Mouse (Mus musculus): ENCODE measurements around the gene Cyp46a1.

The Cyp46a1 gene

GRCm38 (mm10) chr12:108370596-108371428, 36.6 kb downstream of the Cyp46a1 start, which contains the start of gene Eml1:
TSS of gene Eml1 (plus strand) at chr12:108370957.
- CTCF ChIA-PET: interaction anchor here in 2 of 4 experiments (0.6 to 1.5 kb wide), 4 partner anchors 15 to 117 kb away, joined by 3 to 5 read pairs (median 3); no protein-coding TSS in a partner anchor
- POLR2A ChIA-PET: interaction anchor here in 3 of 4 experiments (0.5 to 1.1 kb wide), 3 partner anchors 53 to 165 kb away, joined by 3 to 4 read pairs (median 3); no protein-coding TSS in a partner anchor

GRCm38 (mm10) chr12:108371429-108371765, 37.2 kb downstream of the Cyp46a1 start:
- CTCF ChIA-PET: interaction anchor here in 3 of 4 experiments (0.5 to 0.8 kb wide), 4 partner anchors 15 to 158 kb away, joined by 3 read pairs; no protein-coding TSS in a partner anchor

GRCm38 (mm10) chr12:108372241-108372640, 38.1 kb downstream of the Cyp46a1 start:
- POLR2A ChIA-PET: interaction anchor here in 1 of 4 experiments (0.6 kb wide), 1 partner anchor 1623 kb away, joined by 7 read pairs; no protein-coding TSS in a partner anchor
- CTCF ChIA-PET: interaction anchor here (0.6 to 1.2 kb wide), 4 partner anchors 16 to 295 kb away, joined by 3 to 5 read pairs (median 3); no protein-coding TSS in a partner anchor

More at GRCm38 (mm10) chr12:108371429-108371765, 37.2 kb downstream of the Cyp46a1 start:
- POLR2A ChIA-PET: interaction anchor here in 2 of 4 experiments (0.5 to 0.6 kb wide), 2 partner anchors 54 to 166 kb away, joined by 3 to 4 read pairs; no protein-coding TSS in a partner anchor

- CTCF ChIA-PET: interaction anchor here in 3 of 4 experiments (0.6 to 1.7 kb wide), 5 partner anchors 10 to 332 kb away, joined by 3 to 6 read pairs (median 3); no protein-coding TSS in a partner anchor
- POLR2A ChIA-PET: interaction anchor here in 1 of 4 experiments (1.4 kb wide), 1 partner anchor 11 kb away, joined by 3 read pairs; no protein-coding TSS in a partner anchor
Measured at GRCm38 (mm10) chr12:108373611-108374010, 39.4 kb downstream of the Cyp46a1 start.

GRCm38 (mm10) chr12:108374689-108375088, 40.5 kb downstream of the Cyp46a1 start:
- CTCF ChIA-PET: interaction anchor here in 1 of 4 experiments (1.5 kb wide), 1 partner anchor 113 kb away, joined by 4 read pairs; no protein-coding TSS in a partner anchor
- POLR2A ChIA-PET: no interaction called here

- POLR2A ChIA-PET: no interaction called here
- CTCF ChIA-PET: no interaction called here
Measured at GRCm38 (mm10) chr12:108378379-108379133, 44.4 kb downstream of the Cyp46a1 start.

- ChIA-PET CTCF (interaction anchor here in 1 of 4 experiments (0.5 to 1.3 kb wide), 2 partner anchors 23 to 944 kb away, joined by 3 to 4 read pairs; no protein-coding TSS in a partner anchor), POLR2A (no interaction called here)
Measured at GRCm38 (mm10) chr12:108386476-108387232, 52.5 kb downstream of the Cyp46a1 start.

- ChIA-PET CTCF (interaction anchor here in 3 of 4 experiments (0.6 to 1.4 kb wide), 4 partner anchors 98 to 236 kb away, joined by 3 to 8 read pairs (median 6); no protein-coding TSS in a partner anchor), POLR2A (no interaction called here)
Measured at GRCm38 (mm10) chr12:108389718-108390117, 55.5 kb downstream of the Cyp46a1 start.

GRCm38 (mm10) chr12:108392254-108393044, 58.3 kb downstream of the Cyp46a1 start:
- POLR2A ChIA-PET: interaction anchor here in 1 of 4 experiments (0.5 kb wide), 1 partner anchor 39 kb away, joined by 9 read pairs; no protein-coding TSS in a partner anchor
- CTCF ChIA-PET: no interaction called here

- ChIA-PET POLR2A (interaction anchor here in 1 of 4 experiments (0.6 kb wide), 1 partner anchor 1856 kb away, joined by 3 read pairs; no protein-coding TSS in a partner anchor), CTCF (no interaction called here)
Measured at GRCm38 (mm10) chr12:108393082-108393481, 58.9 kb downstream of the Cyp46a1 start.

- POLR2A ChIA-PET: interaction anchor here in 2 of 4 experiments (0.6 to 0.9 kb wide), 2 partner anchors 135 to 1855 kb away, joined by 3 read pairs; no protein-coding TSS in a partner anchor
- CTCF ChIA-PET: no interaction called here
Measured at GRCm38 (mm10) chr12:108393637-108394036, 59.5 kb downstream of the Cyp46a1 start.

GRCm38 (mm10) chr12:108394534-108395284, 60.5 kb downstream of the Cyp46a1 start:
- ChIA-PET CTCF (no interaction called here), POLR2A (interaction anchor here in 1 of 4 experiments (0.9 kb wide), 1 partner anchor 134 kb away, joined by 3 read pairs; no protein-coding TSS in a partner anchor)

GRCm38 (mm10) chr12:108395285-108395660, 61.1 kb downstream of the Cyp46a1 start:
- CTCF ChIA-PET: no interaction called here

GRCm38 (mm10) chr12:108396081-108396947, 62.1 kb downstream of the Cyp46a1 start:
- ChIA-PET POLR2A (interaction anchor here in 1 of 4 experiments (0.6 kb wide), 1 partner anchor 197 kb away, joined by 4 read pairs; no protein-coding TSS in a partner anchor), CTCF (no interaction called here)

More at GRCm38 (mm10) chr12:108395285-108395660, 61.1 kb downstream of the Cyp46a1 start:
- POLR2A ChIA-PET: no interaction called here

GRCm38 (mm10) chr12:108398681-108399080, 64.5 kb downstream of the Cyp46a1 start:
- ChIA-PET POLR2A (interaction anchor here in 1 of 4 experiments (0.5 to 0.6 kb wide), 2 partner anchors 38 to 91 kb away, joined by 3 to 4 read pairs; no protein-coding TSS in a partner anchor), CTCF (no interaction called here)

GRCm38 (mm10) chr12:108399191-108399590, 65.0 kb downstream of the Cyp46a1 start:
- CTCF ChIA-PET: no interaction called here

More at GRCm38 (mm10) chr12:108399191-108399590, 65.0 kb downstream of the Cyp46a1 start:
- POLR2A ChIA-PET: no interaction called here

All from embryonic stem cell, embryonic (primary cell).